Mouse (Mus musculus) heart, embryonic 15.5 days (tissue): Measurements from ENCODE around the gene Palm3. TPM values are rescaled to one million over a fixed set of nuclear protein-coding genes. Genes with fewer than 3 reads are reported as not detected.

ENCODE experiments used
- ATAC-seq: fragments of 200-750 bp; cut with Nextera tagmentation; replicated peaks from 2 replicates; pipeline ENCODE4 v1.8.0; 2017; ENCODE audit warnings: low read depth, moderate TSS enrichment; ENCODE audit not compliant: insufficient number of reproducible peaks, insufficient read depth, low FRiP score
- H3K27ac ChIP-seq: fragments of 300-500 bp; sonication (generic); 2 replicates; pipeline ENCODE4 v1.5.1; 2015; ENCODE audit warnings: mild to moderate bottlenecking, inconsistent platforms
- H3K27me3 ChIP-seq: fragments of 300-500 bp; sonication (generic); 2 replicates; pipeline ENCODE4 v1.6.1; 2015; ENCODE audit warnings: inconsistent platforms
- H3K36me3 ChIP-seq: fragments of 300-500 bp; sonication (generic); 2 replicates; pipeline ENCODE4 v1.6.1; 2015; ENCODE audit warnings: mild to moderate bottlenecking, inconsistent platforms
- H3K4me1 ChIP-seq: fragments of 300-500 bp; sonication (generic); replicated peaks from 2 replicates; pipeline ENCODE4 v1.6.1; 2015; ENCODE audit warnings: inconsistent platforms
- H3K4me2 ChIP-seq: fragments of 300-500 bp; sonication (generic); 2 replicates; pipeline ENCODE4 v1.6.1; 2015; ENCODE audit warnings: inconsistent platforms, mild to moderate bottlenecking, moderate library complexity
- H3K4me3 ChIP-seq: fragments of 300-500 bp; sonication (generic); 2 replicates; pipeline ENCODE4 v1.5.1; 2015; ENCODE audit warnings: mild to moderate bottlenecking, inconsistent platforms
- H3K9ac ChIP-seq: fragments of 300-500 bp; sonication (generic); 2 replicates; pipeline ENCODE4 v1.6.1; 2015; ENCODE audit warnings: mild to moderate bottlenecking, inconsistent platforms
- H3K9me3 ChIP-seq: fragments of 300-500 bp; sonication (generic); replicated peaks from 2 replicates; pipeline ENCODE4 v1.6.1; 2016; ENCODE audit warnings: inconsistent platforms
- WGBS: fragments of 180-500 bp; shearing (Covaris S2); methylation state at CpG from one replicate; pipeline ENCODE4 v1.1.7; 2015; ENCODE audit warnings: mixed read lengths; 5-methylcytosine and 5-hydroxymethylcytosine counted together
- polyA plus RNA-seq: library from polyadenylated mRNA; unstranded; fragments of >200 nt; fragmentation: Nextera tagmentation; extraction: Ambion mirVana; gene quantifications from 2 replicates; pipeline ENCODE4 v1.2.1, GENCODE M21; 2015

The Palm3 gene
- polyA plus RNA-seq, 1 experiment from 2014 or later: 1.2 TPM

GRCm38 (mm10) chr8:84029272-84029671 lies 8.0 kb downstream of the Palm3 start:
- peaks cover 41% of the 10 kb centered on the region for H3K27me3 ChIP-seq
- no peaks in the 10 kb centered on the region for H3K9me3 ChIP-seq
- WGBS: 87% methylated on average over 5 of the region's 5 CpGs
- H3K27ac ChIP-seq: no peak overlapping the region
- no peak overlapping the region for H3K4me2 ChIP-seq
- no peaks in the 10 kb centered on the region for H3K36me3 ChIP-seq
- H3K4me1 ChIP-seq: peaks cover 12% of the 10 kb centered on the region
- H3K9ac ChIP-seq: no peak overlapping the region
- no peak overlapping the region for H3K4me3 ChIP-seq
- ATAC-seq: no peak

DNA sequence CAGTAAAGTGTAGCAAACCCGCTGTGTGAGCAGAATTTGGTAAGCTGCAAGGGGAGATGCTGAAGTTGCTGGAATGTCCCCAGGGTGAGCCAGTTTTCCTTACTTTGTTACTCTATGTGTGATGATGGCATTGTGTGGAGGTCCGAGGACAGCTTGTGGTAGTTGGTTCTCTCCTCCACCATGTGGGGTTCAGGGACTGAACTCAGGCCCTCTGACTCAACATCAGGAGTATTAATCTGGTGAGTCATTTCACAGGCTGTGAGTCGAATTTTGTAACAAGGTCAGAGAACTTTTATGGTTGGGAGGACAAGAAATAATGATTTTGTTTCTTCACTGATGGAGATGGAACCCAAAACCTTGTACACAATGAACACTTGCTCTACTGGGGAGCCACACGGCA lies 11.5 kb downstream of the Palm3 start:
- Histone ChIP-seq H3K9ac (no peak overlapping the region), H3K36me3 (no peaks in the 10 kb centered on the region), H3K4me2 (no peak overlapping the region), H3K27ac (no peak overlapping the region), H3K4me1 (peaks cover under 1% of the 10 kb centered on the region; the same call in 1 of the 2 replicates), H3K4me3 (no peak overlapping the region), H3K9me3 (no peaks in the 10 kb centered on the region), H3K27me3 (peaks cover 12% of the 10 kb centered on the region)
- ATAC-seq: no peak
- WGBS: 69% methylated on average over 4 of the region's 4 CpGs

- Histone ChIP-seq H3K9me3 (no peaks in the 10 kb centered on the region), H3K4me2 (no peak overlapping the region)
- WGBS: 57% methylated on average over 5 of the region's 5 CpGs
These were observed 16.7 kb downstream of the Palm3 start for GRCm38 (mm10) chr8:84038015-84038414.

GRCm38 (mm10) chr8:84039050-84039449 lies 17.8 kb downstream of the Palm3 start:
- no peaks in the 10 kb centered on the region for H3K36me3 ChIP-seq
- no peaks in the 10 kb centered on the region for H3K9me3 ChIP-seq
- peaks cover 16% of the 10 kb centered on the region for H3K27me3 ChIP-seq
- no peak overlapping the region for H3K27ac ChIP-seq
- H3K4me3 ChIP-seq: no peak overlapping the region
- no peak overlapping the region for H3K9ac ChIP-seq
- peaks cover 20% of the 10 kb centered on the region for H3K4me1 ChIP-seq
- no peak overlapping the region for H3K4me2 ChIP-seq
- ATAC-seq: no peak
- 8% methylated on average over 5 of the region's 5 CpGs for WGBS

More at GRCm38 (mm10) chr8:84038015-84038414, 16.7 kb downstream of the Palm3 start:
- no peak overlapping the region for H3K9ac ChIP-seq
- ATAC-seq: no peak
- peaks cover 6% of the 10 kb centered on the region; the same call in 1 of the 2 replicates for H3K27me3 ChIP-seq
- no peaks in the 10 kb centered on the region for H3K36me3 ChIP-seq
- peaks cover 19% of the 10 kb centered on the region for H3K4me1 ChIP-seq
- H3K27ac ChIP-seq: no peak overlapping the region
- H3K4me3 ChIP-seq: no peak overlapping the region

- H3K9me3 ChIP-seq: no peaks in the 10 kb centered on the region
- peak; percentile 70 for ATAC-seq
- peaks cover 26% of the 10 kb centered on the region for H3K4me1 ChIP-seq
- peaks cover 35% of the 10 kb centered on the region for H3K27me3 ChIP-seq
- WGBS: 3% methylated on average over 40 of the region's 40 CpGs
- peak within 1 kb of the TSS; percentile 89 for H3K4me2 ChIP-seq
- H3K27ac ChIP-seq: 0 out of 2 replicates have a peak within 1 kb of the TSS, but pooled peaks have one; percentile 37
- peak within 1 kb of the TSS; percentile 58 for H3K9ac ChIP-seq
- peak within 1 kb of the TSS; percentile 56 for H3K4me3 ChIP-seq
- no peaks in the 10 kb centered on the region for H3K36me3 ChIP-seq
These were observed 21.0 kb downstream of the Palm3 start, which contains the start of gene Il27ra for GRCm38 (mm10) chr8:84042066-84042947. Gene Il27ra, minus strand, starts transcription at chr8:84042589.

DNA sequence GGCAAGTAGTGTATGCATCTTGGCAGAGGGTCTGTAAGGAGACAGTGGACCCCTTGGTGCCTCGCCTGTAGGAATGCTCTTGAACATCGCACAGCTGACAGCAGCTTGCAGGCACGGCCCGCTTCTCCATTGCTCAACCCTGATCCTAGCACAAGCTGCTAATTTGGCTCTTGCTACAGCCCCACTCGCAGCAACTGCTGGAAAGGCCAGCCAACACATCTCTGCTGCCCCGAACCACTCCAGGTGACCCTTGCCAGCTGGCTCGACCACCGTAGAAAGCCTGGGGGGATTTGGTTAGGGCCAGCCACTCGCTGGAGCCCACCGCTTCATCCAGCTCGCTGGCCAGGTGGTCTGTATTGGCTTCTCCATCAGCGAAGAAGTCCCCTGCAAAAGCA lies 21.7 kb downstream of the Palm3 start:
- H3K4me3 ChIP-seq: peak overlapping the region; percentile 56
- peak overlapping the region; percentile 89 for H3K4me2 ChIP-seq
- H3K9ac ChIP-seq: peak overlapping the region; percentile 58
- H3K4me1 ChIP-seq: peaks cover 24% of the 10 kb centered on the region
- H3K9me3 ChIP-seq: no peaks in the 10 kb centered on the region
- no peak for ATAC-seq
- no peaks in the 10 kb centered on the region for H3K36me3 ChIP-seq
- 41% methylated on average over 12 of the region's 12 CpGs for WGBS
- H3K27me3 ChIP-seq: peaks cover 35% of the 10 kb centered on the region
- H3K27ac ChIP-seq: no peak overlapping the region

- Histone ChIP-seq H3K27me3 (peaks cover 35% of the 10 kb centered on the region), H3K36me3 (no peaks in the 10 kb centered on the region), H3K9me3 (no peaks in the 10 kb centered on the region), H3K9ac (no peak overlapping the region), H3K4me2 (no peak overlapping the region; the same call in 1 of the 2 replicates), H3K27ac (no peak overlapping the region), H3K4me1 (peaks cover 21% of the 10 kb centered on the region), H3K4me3 (no peak overlapping the region)
- ATAC-seq: no peak
- WGBS: 8% methylated on average over 7 of the region's 7 CpGs
These were observed 22.8 kb downstream of the Palm3 start for GRCm38 (mm10) chr8:84044103-84044502.

DNA sequence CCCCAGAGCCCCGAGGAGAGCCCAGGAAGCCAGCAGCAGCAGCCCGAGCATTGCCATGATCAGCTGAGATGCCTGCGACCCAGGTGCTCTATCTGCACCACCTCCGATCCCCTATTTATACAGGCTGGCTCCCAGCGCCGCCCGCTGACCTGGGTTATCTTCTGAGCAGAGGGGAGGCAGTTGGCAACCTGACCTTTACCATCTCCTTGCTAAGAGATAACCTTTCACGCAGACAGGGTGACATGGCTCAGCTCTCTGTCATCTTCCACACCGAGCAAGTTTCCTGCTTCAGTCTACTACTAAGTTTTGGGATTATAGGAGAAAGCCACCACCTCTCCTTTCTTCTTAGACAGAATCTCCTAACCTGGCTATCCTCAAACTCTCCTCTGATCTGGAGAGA lies 23.6 kb downstream of the Palm3 start, which contains the start of gene Rln3:
Gene Rln3, minus strand, starts transcription at position 101 of the 400 bp plus-strand sequence.
- no peak within 1 kb of the TSS for H3K9ac ChIP-seq
- no peak for ATAC-seq
- H3K36me3 ChIP-seq: no peaks in the 10 kb centered on the region
- WGBS: 6% methylated on average over 9 of the region's 9 CpGs
- H3K4me1 ChIP-seq: peaks cover 17% of the 10 kb centered on the region
- H3K4me2 ChIP-seq: peak within 1 kb of the TSS; percentile 35
- H3K27ac ChIP-seq: no peak within 1 kb of the TSS
- peaks cover 35% of the 10 kb centered on the region for H3K27me3 ChIP-seq
- H3K4me3 ChIP-seq: peak within 1 kb of the TSS; percentile 4; the same call in 1 of the 2 replicates
- no peaks in the 10 kb centered on the region for H3K9me3 ChIP-seq

GRCm38 (mm10) chr8:84046505-84046904 lies 25.2 kb downstream of the Palm3 start:
- no peak for ATAC-seq
- Histone ChIP-seq H3K4me3 (no peak overlapping the region), H3K4me1 (peaks cover 17% of the 10 kb centered on the region), H3K27ac (no peak overlapping the region), H3K9ac (no peak overlapping the region), H3K27me3 (peaks cover 35% of the 10 kb centered on the region), H3K36me3 (no peaks in the 10 kb centered on the region), H3K4me2 (no peak overlapping the region), H3K9me3 (no peaks in the 10 kb centered on the region)
- 73% methylated on average over 3 of the region's 3 CpGs for WGBS

GRCm38 (mm10) chr8:84048171-84048570 lies 26.9 kb downstream of the Palm3 start:
- peaks cover 14% of the 10 kb centered on the region for H3K4me1 ChIP-seq
- H3K9me3 ChIP-seq: no peaks in the 10 kb centered on the region
- no peak overlapping the region for H3K4me3 ChIP-seq
- no peak for ATAC-seq
- no peak overlapping the region for H3K4me2 ChIP-seq
- peaks cover 28% of the 10 kb centered on the region for H3K27me3 ChIP-seq
- H3K36me3 ChIP-seq: no peaks in the 10 kb centered on the region
- no peak overlapping the region for H3K27ac ChIP-seq
- 65% methylated on average over 5 of the region's 5 CpGs for WGBS
- no peak overlapping the region for H3K9ac ChIP-seq

DNA sequence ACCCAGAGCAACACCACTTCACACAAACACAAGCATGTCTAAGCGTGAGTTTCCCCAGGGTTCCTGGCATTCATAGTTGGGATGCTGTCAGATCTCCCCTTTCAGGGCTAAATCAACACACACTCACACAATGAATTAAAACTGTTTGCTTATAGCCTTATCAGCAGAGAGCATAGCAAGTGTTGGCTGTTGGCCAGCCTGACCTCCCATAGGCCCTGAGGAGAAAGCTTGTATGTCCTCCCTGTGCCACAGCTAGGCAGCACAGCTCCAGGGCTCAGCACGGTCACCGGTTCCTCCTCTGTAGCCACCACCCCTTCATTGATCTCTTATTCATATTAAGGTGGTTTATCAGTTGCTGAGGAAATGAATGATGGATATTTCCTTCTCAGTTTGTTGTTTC lies 31.5 kb downstream of the Palm3 start:
- ATAC-seq: peak; percentile 83
- H3K9me3 ChIP-seq: no peaks in the 10 kb centered on the region
- 0 out of 2 replicates have a peak, but pooled peaks cover 3% of the 10 kb centered on the region for H3K27me3 ChIP-seq
- peak overlapping the region; percentile 36 for H3K27ac ChIP-seq
- no peak overlapping the region for H3K9ac ChIP-seq
- no peaks in the 10 kb centered on the region for H3K36me3 ChIP-seq
- WGBS: 16% methylated on average over 3 of the region's 3 CpGs
- H3K4me3 ChIP-seq: no peak overlapping the region
- peaks cover 8% of the 10 kb centered on the region for H3K4me1 ChIP-seq
- no peak overlapping the region for H3K4me2 ChIP-seq
